Mouse (Mus musculus): ENCODE results near the gene 1190007I07Rik. TPM values are rescaled to one million over a fixed set of nuclear protein-coding genes. Genes with fewer than 3 reads are reported as not detected.
A peak's percentile ranks its signal among the peaks of the same experiment; 100 is the strongest.

Gene 1190007I07Rik
- polyA plus RNA-seq (2012; rRNA removed), result 9.6 and 10.5 TPM in 2 replicates

- Histone ChIP-seq H3K27ac (ENCODE audit: control insufficient read depth, insufficient read depth, low read depth, low read length) (peak within 1 kb of the TSS; percentile 97), H3K4me3 (ENCODE audit: control insufficient read depth, low read depth, low read length) (peak within 1 kb of the TSS; percentile 92), H3K27me3 (ENCODE audit: control insufficient read depth, insufficient read depth, low read length) (no peaks in the 10 kb centered on the region), H3K4me1 (ENCODE audit: control insufficient read depth, insufficient read depth, low read length) (no peaks in the 10 kb centered on the region; the same call in none of the 2 replicates), H3K36me3 (ENCODE audit: control insufficient read depth, insufficient read depth, low read length) (no peaks in the 10 kb centered on the region)
- TF ChIP-seq POLR2A (IDR thresholded peaks at IDR 0.05; ENCODE audit: control insufficient read depth, low read depth, low read length), result peak; percentile 38; the same call in 1 of the 2 replicates
- TF ChIP-seq CTCF (IDR thresholded peaks at IDR 0.05; ENCODE audit: control insufficient read depth, insufficient read depth, insufficient replicate concordance, low read depth, low read length), result no peak
Measured at GRCm38 (mm10) chr10:82622671-82623552, at the start of gene 1190007I07Rik. Gene 1190007I07Rik (minus strand): TSS chr10:82623228.

GRCm38 (mm10) chr10:82670205-82670604 is 47.2 kb upstream of the 1190007I07Rik start:
- H3K27ac ChIP-seq (ENCODE audit: control insufficient read depth, insufficient read depth, low read depth, low read length), result no peak overlapping the region
- H3K27me3 ChIP-seq (ENCODE audit: control insufficient read depth, insufficient read depth, low read length), result no peaks in the 10 kb centered on the region
- H3K36me3 ChIP-seq (ENCODE audit: control insufficient read depth, insufficient read depth, low read length), result no peaks in the 10 kb centered on the region
- TF ChIP-seq POLR2A (IDR thresholded peaks at IDR 0.05; ENCODE audit: control insufficient read depth, low read depth, low read length), result no peak
- no peak for TF ChIP-seq CTCF (IDR thresholded peaks at IDR 0.05; ENCODE audit: control insufficient read depth, insufficient read depth, insufficient replicate concordance, low read depth, low read length)
- no peak overlapping the region for H3K4me3 ChIP-seq (ENCODE audit: control insufficient read depth, low read depth, low read length)
- no peaks in the 10 kb centered on the region for H3K4me1 ChIP-seq (ENCODE audit: control insufficient read depth, insufficient read depth, low read length)

- no peak overlapping the region for H3K4me3 ChIP-seq (ENCODE audit: control insufficient read depth, low read depth, low read length)
- no peaks in the 10 kb centered on the region for H3K27me3 ChIP-seq (ENCODE audit: control insufficient read depth, insufficient read depth, low read length)
Measured at GRCm38 (mm10) chr10:82666436-82667234, 43.6 kb upstream of the 1190007I07Rik start.

GRCm38 (mm10) chr10:82665951-82666350 is 42.9 kb upstream of the 1190007I07Rik start:
- Histone ChIP-seq H3K36me3 (ENCODE audit: control insufficient read depth, insufficient read depth, low read length) (no peaks in the 10 kb centered on the region), H3K27me3 (ENCODE audit: control insufficient read depth, insufficient read depth, low read length) (no peaks in the 10 kb centered on the region), H3K4me1 (ENCODE audit: control insufficient read depth, insufficient read depth, low read length) (no peaks in the 10 kb centered on the region), H3K27ac (ENCODE audit: control insufficient read depth, insufficient read depth, low read depth, low read length) (no peak overlapping the region), H3K4me3 (ENCODE audit: control insufficient read depth, low read depth, low read length) (no peak overlapping the region)
- TF ChIP-seq POLR2A (IDR thresholded peaks at IDR 0.05; ENCODE audit: control insufficient read depth, low read depth, low read length), result no peak
- no peak for TF ChIP-seq CTCF (IDR thresholded peaks at IDR 0.05; ENCODE audit: control insufficient read depth, insufficient read depth, insufficient replicate concordance, low read depth, low read length)

More at GRCm38 (mm10) chr10:82666436-82667234, 43.6 kb upstream of the 1190007I07Rik start:
- no peaks in the 10 kb centered on the region for H3K36me3 ChIP-seq (ENCODE audit: control insufficient read depth, insufficient read depth, low read length)
- TF ChIP-seq CTCF (IDR thresholded peaks at IDR 0.05; ENCODE audit: control insufficient read depth, insufficient read depth, insufficient replicate concordance, low read depth, low read length), result peak; percentile 52; the same call in 1 of the 2 replicates
- TF ChIP-seq POLR2A (IDR thresholded peaks at IDR 0.05; ENCODE audit: control insufficient read depth, low read depth, low read length), result no peak
- H3K4me1 ChIP-seq (ENCODE audit: control insufficient read depth, insufficient read depth, low read length), result no peaks in the 10 kb centered on the region
- H3K27ac ChIP-seq (ENCODE audit: control insufficient read depth, insufficient read depth, low read depth, low read length), result no peak overlapping the region

- no peak for TF ChIP-seq POLR2A (IDR thresholded peaks at IDR 0.05; ENCODE audit: control insufficient read depth, low read depth, low read length)
- TF ChIP-seq CTCF (IDR thresholded peaks at IDR 0.05; ENCODE audit: control insufficient read depth, insufficient read depth, insufficient replicate concordance, low read depth, low read length), result no peak
- H3K27ac ChIP-seq (ENCODE audit: control insufficient read depth, insufficient read depth, low read depth, low read length), result no peak overlapping the region
- H3K27me3 ChIP-seq (ENCODE audit: control insufficient read depth, insufficient read depth, low read length), result no peaks in the 10 kb centered on the region
- H3K4me3 ChIP-seq (ENCODE audit: control insufficient read depth, low read depth, low read length), result no peak overlapping the region
- no peaks in the 10 kb centered on the region for H3K36me3 ChIP-seq (ENCODE audit: control insufficient read depth, insufficient read depth, low read length)
- H3K4me1 ChIP-seq (ENCODE audit: control insufficient read depth, insufficient read depth, low read length), result no peaks in the 10 kb centered on the region
Measured at GRCm38 (mm10) chr10:82663289-82663688, 40.3 kb upstream of the 1190007I07Rik start.

- TF ChIP-seq CTCF (IDR thresholded peaks at IDR 0.05; ENCODE audit: control insufficient read depth, insufficient read depth, insufficient replicate concordance, low read depth, low read length), result no peak
- no peak for TF ChIP-seq POLR2A (IDR thresholded peaks at IDR 0.05; ENCODE audit: control insufficient read depth, low read depth, low read length)
- no peaks in the 10 kb centered on the region for H3K27me3 ChIP-seq (ENCODE audit: control insufficient read depth, insufficient read depth, low read length)
- H3K4me1 ChIP-seq (ENCODE audit: control insufficient read depth, insufficient read depth, low read length), result no peaks in the 10 kb centered on the region
- no peak overlapping the region for H3K4me3 ChIP-seq (ENCODE audit: control insufficient read depth, low read depth, low read length)
- H3K36me3 ChIP-seq (ENCODE audit: control insufficient read depth, insufficient read depth, low read length), result no peaks in the 10 kb centered on the region
- H3K27ac ChIP-seq (ENCODE audit: control insufficient read depth, insufficient read depth, low read depth, low read length), result no peak overlapping the region
Measured at GRCm38 (mm10) chr10:82662267-82662990, 39.4 kb upstream of the 1190007I07Rik start.

All from testis, adult 2 months (tissue).